Mouse (Mus musculus) kidney, postnatal 4 days (tissue): ENCODE measurements at regions not wholly inside any gene's neighbourhood (a gene's known extent, or its start where the extent isn't known, plus 50 kb on each side); places are given as distances from the start of the nearest gene placed in this dataset.
A peak's percentile ranks its signal among the peaks of the same experiment; 100 is the strongest.

Experiments
- DNase-seq, 2 experiments: peaks; one replicate each; pipeline ENCODE4 v3.0.0; 2021; ENCODE audit warnings: mixed read lengths in 2 of 2

DNA sequence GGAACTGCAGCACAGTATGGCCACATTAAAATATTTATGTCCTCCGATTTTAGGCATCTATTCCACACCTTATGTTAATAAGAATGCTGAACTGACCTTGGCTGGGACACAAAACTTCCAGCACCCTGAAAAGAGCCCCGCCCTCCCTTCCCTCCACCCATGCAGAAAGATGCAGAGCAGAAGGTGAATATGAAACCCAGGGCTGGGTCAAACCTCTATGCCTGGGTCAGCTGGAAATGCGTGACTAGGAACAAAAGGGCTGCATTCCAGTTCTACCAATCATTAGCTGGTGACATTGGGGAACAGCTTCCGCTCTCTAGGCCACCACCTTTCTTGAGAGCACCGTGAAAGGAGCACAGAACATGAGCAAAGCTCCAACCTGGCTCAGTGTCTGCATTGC is 114.9 kb upstream of the Slc24a5 start:
- peak in 1 of 2 experiments; percentile 33 for DNase-seq

DNA sequence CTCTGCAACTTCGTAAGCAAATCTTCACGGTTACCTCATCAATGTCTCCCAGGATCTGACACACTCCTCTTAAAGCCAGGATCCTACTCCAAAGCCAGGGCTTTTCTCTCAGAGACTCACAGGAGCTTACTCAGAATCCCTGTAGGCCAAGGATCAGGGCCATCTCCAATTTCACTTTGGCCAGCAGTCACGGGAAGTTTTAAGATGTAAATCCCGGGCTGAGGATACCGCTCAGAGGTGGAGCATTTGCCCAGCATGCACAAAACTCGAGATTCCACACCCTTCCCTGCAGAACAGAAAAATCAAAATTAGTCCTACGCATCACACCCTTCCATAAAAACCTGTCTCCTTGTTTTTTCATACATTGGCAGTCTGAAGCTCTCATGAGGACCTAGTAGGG is 112.1 kb upstream of the Slc24a5 start:
- no peak for DNase-seq

GRCm38 (mm10) chr2:124959431-124959830 is 108.5 kb upstream of the Slc24a5 start:
- no peak for DNase-seq

- peak in 1 of 2 experiments; percentile 22 for DNase-seq
These were observed 95.8 kb upstream of the Slc24a5 start for GRCm38 (mm10) chr2:124971826-124972749.

DNA sequence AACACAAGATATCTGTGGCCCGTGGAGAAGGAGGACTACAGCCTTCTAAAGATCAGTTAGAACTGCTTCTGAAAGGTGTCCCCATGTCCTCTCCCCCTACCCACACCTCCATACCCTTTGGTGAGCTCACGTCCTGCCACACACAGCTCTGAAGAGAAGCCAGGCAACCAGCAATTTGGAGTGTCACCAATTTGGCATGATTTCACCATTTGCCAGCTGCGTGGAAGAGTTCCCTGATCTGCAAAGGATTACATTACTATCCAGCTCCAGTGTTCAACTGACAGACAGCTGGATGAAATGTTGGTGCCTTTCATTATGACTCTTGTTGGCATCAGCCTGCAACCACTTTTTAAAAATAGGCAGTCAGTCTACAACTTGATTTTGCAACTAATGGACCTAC is 92.8 kb upstream of the Slc24a5 start:
- no peak for DNase-seq

GRCm38 (mm10) chr2:124990976-124991375 is 76.9 kb upstream of the Slc24a5 start:
- DNase-seq, result no peak

- DNase-seq, result no peak
These were observed 52.9 kb upstream of the Slc24a5 start for GRCm38 (mm10) chr2:125015007-125015406.

DNA sequence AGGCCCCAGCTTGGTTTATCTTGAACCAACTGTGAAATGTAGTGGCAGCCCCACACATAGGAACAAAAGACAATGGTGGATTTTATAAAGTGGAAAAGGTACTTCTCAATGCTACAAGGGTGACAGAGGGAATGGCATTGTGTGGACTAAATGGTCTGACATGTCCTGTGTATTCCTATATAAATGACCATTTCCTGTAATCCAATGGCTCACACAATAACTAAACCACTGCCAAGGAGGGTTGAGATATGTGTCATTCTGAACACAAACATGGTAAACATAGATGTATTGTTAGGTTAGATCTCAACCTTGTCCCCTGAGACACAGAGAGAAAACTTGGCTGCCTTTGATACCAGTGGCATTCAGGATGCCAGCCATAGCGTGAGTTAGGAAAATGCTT is 51.0 kb upstream of the Slc24a5 start:
- no peak for DNase-seq
